Mouse (Mus musculus): ENCODE measurements around the gene Rpl5.

Gene Rpl5

GRCm38 (mm10) chr5:107900206-107901013 is at the start of gene Rpl5:
Gene Rpl5, plus strand, starts transcription at chr5:107900502.
- no peak for TF ChIP-seq GATA4 (IDR thresholded peaks at IDR 0.05; ENCODE audit: insufficient replicate concordance, low read length)

GRCm38 (mm10) chr5:107853807-107854206 is 46.5 kb upstream of the Rpl5 start:
- TF ChIP-seq GATA4 (IDR thresholded peaks at IDR 0.05; ENCODE audit: insufficient replicate concordance, low read length) = peak; percentile 62; the same call in 1 of the 2 replicates

- TF ChIP-seq GATA4 (IDR thresholded peaks at IDR 0.05; ENCODE audit: insufficient replicate concordance, low read length) = no peak
These were observed 45.7 kb upstream of the Rpl5 start for GRCm38 (mm10) chr5:107854556-107854955.

GRCm38 (mm10) chr5:107855546-107855945 is 44.8 kb upstream of the Rpl5 start:
- TF ChIP-seq GATA4 (IDR thresholded peaks at IDR 0.05; ENCODE audit: insufficient replicate concordance, low read length) = no peak

GRCm38 (mm10) chr5:107858963-107859362 is 41.3 kb upstream of the Rpl5 start:
- no peak for TF ChIP-seq GATA4 (IDR thresholded peaks at IDR 0.05; ENCODE audit: insufficient replicate concordance, low read length)

GRCm38 (mm10) chr5:107863971-107864370 is 36.3 kb upstream of the Rpl5 start:
- no peak for TF ChIP-seq GATA4 (IDR thresholded peaks at IDR 0.05; ENCODE audit: insufficient replicate concordance, low read length)

GRCm38 (mm10) chr5:107866127-107867126 is 33.9 kb upstream of the Rpl5 start:
- no peak for TF ChIP-seq GATA4 (IDR thresholded peaks at IDR 0.05; ENCODE audit: insufficient replicate concordance, low read length)

GRCm38 (mm10) chr5:107867970-107868904 is 32.1 kb upstream of the Rpl5 start:
- TF ChIP-seq GATA4 (IDR thresholded peaks at IDR 0.05; ENCODE audit: insufficient replicate concordance, low read length) = no peak

- TF ChIP-seq GATA4 (IDR thresholded peaks at IDR 0.05; ENCODE audit: insufficient replicate concordance, low read length) = no peak
These were observed 31.3 kb upstream of the Rpl5 start for GRCm38 (mm10) chr5:107868905-107869424.

GRCm38 (mm10) chr5:107869701-107870100 is 30.6 kb upstream of the Rpl5 start:
- TF ChIP-seq GATA4 (IDR thresholded peaks at IDR 0.05; ENCODE audit: insufficient replicate concordance, low read length) = no peak

- no peak for TF ChIP-seq GATA4 (IDR thresholded peaks at IDR 0.05; ENCODE audit: insufficient replicate concordance, low read length)
These were observed 27.0 kb upstream of the Rpl5 start for GRCm38 (mm10) chr5:107873330-107873729.

GRCm38 (mm10) chr5:107873886-107874302 is 26.4 kb upstream of the Rpl5 start:
- TF ChIP-seq GATA4 (IDR thresholded peaks at IDR 0.05; ENCODE audit: insufficient replicate concordance, low read length) = no peak

GRCm38 (mm10) chr5:107874561-107875260 is 25.6 kb upstream of the Rpl5 start, which contains the start of gene Evi5:
Gene Evi5, minus strand, starts transcription at chr5:107875107.
- no peak for TF ChIP-seq GATA4 (IDR thresholded peaks at IDR 0.05; ENCODE audit: insufficient replicate concordance, low read length)

- no peak for TF ChIP-seq GATA4 (IDR thresholded peaks at IDR 0.05; ENCODE audit: insufficient replicate concordance, low read length)
These were observed 25.1 kb upstream of the Rpl5 start for GRCm38 (mm10) chr5:107875261-107875611.

Measured in liver, adult (tissue).